Mouse (Mus musculus) skeletal muscle tissue, adult 2 months (tissue): Measurements from ENCODE around the gene Cyth3.

Experiments used
- DNase-seq: peaks from one replicate; pipeline ENCODE4 v3.0.0-alpha.2; 2012; ENCODE audit warnings: low read depth, low spot score

Cyth3 gene

DNA sequence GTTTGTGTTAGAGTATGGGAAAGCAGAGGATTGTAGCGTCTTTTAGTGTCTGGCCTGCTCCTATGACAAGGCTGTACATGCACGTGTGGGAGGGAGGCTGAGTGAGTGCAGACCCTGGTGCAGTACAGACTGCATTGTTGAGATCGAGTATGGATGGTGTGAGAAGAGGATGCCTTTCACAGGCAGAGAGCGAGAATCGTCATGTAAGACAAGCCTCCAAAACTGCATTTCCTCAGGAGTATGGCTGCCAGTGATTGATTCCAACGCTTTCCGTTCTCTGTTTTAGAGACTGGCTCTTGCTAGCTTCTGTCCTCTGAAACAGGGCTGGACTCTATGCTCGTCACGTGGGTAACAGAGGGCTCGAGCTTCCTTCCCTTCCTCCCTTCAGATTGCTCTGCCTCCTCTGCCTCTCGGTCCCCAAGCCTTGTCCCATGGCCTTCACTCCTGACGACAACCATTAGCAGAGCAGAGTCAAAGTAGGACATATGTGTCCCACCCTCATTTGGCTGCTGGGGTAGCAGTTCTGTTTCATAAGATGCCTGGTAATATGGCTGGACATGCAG is 12.4 kb downstream of the Cyth3 start:
- no peak for DNase-seq

GRCm38 (mm10) chr5:143635358-143635757 is 13.1 kb downstream of the Cyth3 start:
- DNase-seq: no peak

GRCm38 (mm10) chr5:143636173-143636572 is 13.9 kb downstream of the Cyth3 start:
- no peak for DNase-seq

GRCm38 (mm10) chr5:143637832-143638420 is 15.7 kb downstream of the Cyth3 start:
- DNase-seq: no peak

DNA sequence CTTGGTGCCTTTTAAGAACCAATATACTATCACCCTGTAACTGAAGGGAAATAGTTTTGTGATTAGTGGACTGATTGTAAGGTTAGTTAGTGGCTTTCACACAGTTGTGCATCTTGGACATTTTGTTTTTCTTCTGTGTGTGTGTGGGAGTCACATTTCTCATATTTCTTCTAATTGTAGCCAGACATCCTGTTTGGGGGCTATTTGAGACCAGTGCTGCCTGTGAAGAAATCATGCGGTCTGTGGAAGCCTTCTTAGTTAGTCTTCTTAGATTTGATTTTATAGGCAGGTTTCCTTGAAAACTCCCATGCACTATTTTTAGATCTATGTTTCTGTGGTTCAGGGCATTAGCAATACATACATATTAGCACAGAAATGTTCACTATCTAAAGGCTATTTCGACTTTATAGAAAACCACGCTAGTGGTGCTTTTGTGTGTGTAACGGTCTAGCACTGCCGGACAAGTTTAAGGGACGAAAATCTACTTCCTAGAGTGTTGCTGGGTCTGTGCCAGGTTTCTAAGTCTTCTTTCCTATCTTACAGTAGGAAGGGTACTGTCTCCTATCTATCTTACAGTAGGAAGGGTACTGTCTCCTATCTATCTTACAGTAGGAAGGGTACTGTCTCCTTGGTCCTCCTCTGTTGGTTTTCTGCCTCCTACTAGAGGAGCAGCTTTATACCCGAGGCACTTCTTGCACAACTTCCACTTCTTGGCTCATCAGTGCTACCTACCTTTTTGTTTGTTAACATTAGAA is 16.4 kb downstream of the Cyth3 start:
- DNase-seq: no peak

GRCm38 (mm10) chr5:143639329-143639728 is 17.1 kb downstream of the Cyth3 start:
- DNase-seq: no peak

DNA sequence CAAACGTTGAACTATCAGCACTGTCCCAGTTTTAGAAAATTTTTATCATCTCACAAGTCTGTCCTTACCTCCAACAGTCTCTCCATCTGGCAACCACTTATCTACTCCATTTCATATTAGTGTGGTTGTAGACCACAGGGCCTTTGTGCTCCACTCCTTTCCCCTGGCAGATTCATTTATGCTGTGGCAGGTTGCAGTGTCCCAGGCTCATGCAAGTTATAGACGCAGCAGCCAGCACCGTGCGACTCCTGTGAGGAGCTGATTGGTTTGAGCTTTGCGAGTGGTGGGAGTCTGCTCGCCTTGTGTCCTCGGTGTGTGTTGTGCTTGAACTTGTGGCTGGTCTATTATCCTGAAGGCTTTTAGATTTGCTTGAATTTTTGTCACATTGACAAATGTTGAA is 17.6 kb downstream of the Cyth3 start:
- DNase-seq: no peak

GRCm38 (mm10) chr5:143641503-143641902 is 19.3 kb downstream of the Cyth3 start:
- no peak for DNase-seq

DNA sequence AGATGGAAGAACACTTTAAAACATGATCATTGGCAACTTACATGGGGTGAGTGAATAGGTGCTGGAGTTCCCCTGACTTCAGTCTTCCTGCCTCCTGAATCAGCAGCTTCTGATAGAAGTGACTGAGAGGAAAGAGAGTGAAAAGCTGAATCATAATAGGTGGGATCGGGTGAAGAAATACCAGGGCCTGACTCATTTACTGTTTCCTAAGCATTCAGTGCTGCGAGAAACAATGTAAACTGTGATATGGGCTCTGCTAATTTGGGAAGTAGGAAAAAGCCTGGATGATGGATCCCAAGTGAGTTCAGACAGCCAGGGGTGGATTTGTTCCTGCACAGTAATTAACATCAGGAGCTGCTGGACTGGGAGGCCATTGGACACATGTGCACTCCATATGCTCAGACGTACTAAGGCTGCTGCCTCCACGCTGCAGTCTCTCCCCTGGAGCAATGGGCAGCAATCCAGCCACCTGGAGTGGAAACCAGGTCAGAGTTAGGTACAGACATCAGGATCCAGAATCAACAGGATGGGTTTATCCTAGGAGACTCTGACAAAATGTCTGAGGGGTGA is 20.1 kb downstream of the Cyth3 start:
- DNase-seq: no peak

DNA sequence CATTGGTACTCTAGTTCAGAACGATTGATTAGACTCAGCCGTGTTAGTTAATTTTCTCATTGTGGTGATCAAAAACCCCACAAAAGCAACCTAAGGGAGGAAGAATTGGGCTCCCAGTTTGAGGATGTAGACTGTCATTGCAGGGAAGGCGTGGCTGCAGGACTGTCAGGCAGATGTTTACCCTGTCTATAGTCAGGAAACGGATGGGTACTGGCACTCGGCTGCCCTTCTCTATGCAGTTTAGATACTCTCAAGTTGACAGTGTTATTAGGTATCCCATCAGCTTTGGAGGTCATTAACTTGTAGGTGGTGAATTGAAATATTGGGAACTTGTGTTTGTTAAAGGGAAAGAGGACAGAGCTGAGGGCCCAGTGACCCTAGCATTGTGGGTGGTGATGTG is 23.7 kb downstream of the Cyth3 start:
- no peak for DNase-seq

DNA sequence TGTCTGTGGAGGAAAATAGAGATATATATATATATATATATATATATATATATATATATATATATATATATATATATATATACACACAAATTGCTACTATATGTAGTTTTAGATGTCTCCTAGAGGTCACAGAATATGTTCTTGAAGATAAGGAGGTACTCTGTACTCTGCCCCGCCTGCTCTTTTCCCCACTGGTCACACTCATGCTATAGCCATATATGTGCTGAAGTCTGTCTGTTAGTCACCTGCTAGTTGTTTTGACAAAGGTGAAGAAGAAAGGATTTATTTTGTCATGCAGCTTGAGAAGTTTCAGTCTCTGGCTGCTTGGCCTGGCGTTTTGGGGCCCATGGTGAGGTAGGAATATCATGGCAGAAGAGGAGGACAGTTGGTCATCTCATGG is 25.2 kb downstream of the Cyth3 start:
- no peak for DNase-seq

- DNase-seq: no peak
These were observed 25.8 kb downstream of the Cyth3 start for GRCm38 (mm10) chr5:143648058-143648457.

- no peak for DNase-seq
These were observed 26.9 kb downstream of the Cyth3 start for GRCm38 (mm10) chr5:143649168-143649567.

- no peak for DNase-seq
These were observed 29.8 kb downstream of the Cyth3 start for GRCm38 (mm10) chr5:143651855-143652631.

GRCm38 (mm10) chr5:143653497-143653896 is 31.2 kb downstream of the Cyth3 start:
- DNase-seq: no peak

GRCm38 (mm10) chr5:143654670-143655510 is 32.6 kb downstream of the Cyth3 start:
- peak; percentile 54 for DNase-seq

DNA sequence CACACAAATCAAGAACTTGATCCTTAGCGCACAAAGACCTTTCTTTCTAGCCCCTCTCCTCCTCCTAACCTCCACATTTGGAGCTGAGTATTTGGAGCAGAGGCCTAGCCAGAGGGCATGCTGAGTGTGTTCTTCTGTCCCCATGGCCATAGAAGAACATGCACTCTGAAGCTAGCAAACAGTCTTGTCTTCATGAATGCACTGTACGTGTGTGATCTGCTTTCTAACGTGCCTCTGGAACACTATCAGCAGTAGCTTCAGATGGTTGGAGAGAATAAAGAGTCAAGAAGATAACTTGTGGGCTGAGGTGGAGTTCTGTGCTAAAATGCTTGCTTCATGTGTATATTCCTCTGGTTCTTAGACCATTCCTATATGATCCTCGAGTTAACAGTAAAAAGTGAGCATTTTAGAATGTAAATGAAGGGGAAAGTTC is 33.3 kb downstream of the Cyth3 start:
- DNase-seq: no peak

GRCm38 (mm10) chr5:143656708-143657245 is 34.5 kb downstream of the Cyth3 start:
- DNase-seq: no peak

- DNase-seq: no peak
These were observed 36.8 kb downstream of the Cyth3 start for GRCm38 (mm10) chr5:143659021-143659523.

GRCm38 (mm10) chr5:143663074-143663687 is 40.9 kb downstream of the Cyth3 start:
- no peak for DNase-seq
